Mouse (Mus musculus) right cerebral cortex, postnatal 10 days (tissue): ENCODE data around the gene Tifa.

Source experiments
- DNase-seq, 2 experiments: peaks; one replicate each; pipeline ENCODE4 v3.0.0; 2021; ENCODE audit warnings: low spot score in 2 of 2

The Tifa gene

DNA sequence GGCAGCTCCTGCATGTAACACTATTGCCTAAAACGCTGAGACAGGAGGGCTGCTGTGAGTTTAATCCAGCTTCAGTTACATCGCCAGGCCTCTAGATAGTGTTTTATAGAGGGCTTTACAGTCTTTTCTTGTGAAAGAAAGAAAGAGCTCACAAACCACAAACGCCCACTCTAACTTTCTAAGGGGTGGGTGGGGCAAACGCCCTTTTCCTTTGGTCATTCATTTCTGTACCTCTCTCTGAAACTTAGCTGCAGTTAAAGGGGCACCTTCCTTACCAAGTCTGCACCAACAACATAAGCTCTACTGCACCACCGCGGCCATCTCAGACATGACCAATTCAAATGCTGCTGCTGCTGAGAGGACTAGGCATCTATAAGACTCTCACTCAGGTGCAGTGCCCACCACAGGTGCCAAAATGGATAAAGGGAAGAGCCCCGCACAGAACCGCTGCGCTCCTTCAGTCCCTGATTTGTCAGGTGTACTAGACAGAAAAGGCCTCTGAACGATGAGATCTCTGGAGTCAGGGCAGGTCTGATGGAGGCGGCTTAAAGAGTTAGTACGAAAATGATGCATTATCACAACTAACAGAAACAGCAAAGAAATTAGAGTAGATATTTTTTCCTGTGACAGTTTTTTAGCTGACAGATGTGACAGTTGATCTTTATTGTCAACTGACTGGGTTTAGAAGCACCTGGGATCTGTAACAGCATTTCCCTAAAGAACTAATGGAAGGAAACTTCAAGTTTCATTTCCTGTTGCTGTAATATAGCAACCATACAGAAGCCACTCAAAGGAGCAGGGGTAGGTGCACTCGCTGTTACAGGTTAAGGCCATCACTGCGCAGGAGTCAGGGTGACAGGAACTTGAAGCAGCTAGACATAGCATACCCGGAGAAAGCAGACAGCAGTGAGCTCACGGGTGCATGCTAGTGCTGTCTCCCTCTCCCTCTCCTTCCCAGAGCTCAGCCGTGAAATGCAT lies 34.6 kb downstream of the Tifa start:
- no peak for DNase-seq

DNA sequence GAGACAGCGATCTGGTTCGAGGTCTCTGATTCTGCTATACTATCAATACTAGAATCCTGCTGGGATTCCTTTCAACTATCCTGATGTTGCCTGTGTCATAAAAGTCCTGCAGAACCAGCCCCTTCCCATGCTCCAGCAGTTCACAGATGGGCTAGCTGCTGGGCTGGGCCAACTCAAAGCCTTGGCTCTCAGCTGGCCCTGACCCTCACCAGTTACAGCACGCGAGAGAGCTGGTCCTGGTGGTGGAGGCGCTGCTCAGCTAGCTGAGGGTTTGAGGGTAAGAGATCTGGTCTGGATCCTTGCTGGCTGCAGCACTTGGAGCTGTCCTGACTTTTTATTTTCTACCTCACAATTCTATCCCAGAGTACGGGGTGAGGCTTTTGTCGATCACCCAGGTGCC lies 36.9 kb downstream of the Tifa start:
- DNase-seq: no peak

DNA sequence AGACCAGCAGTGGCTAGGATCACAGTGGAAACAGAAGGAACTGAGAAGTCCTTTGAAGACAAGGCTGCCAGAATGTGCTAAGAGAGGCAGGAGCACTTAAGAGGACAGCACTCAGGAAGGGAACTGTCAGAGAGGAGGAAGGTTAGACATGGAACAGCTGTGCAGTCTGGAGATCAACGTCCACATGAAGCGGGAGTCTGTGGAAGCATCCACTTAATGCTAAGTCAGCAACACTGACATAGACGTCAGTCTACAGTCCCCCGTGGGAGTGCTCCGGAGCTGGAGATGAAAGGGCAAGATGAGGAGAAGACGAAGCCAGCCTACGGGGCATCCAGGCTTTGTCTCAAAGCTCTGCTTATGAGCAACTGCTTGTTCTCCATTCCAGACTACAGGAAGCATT lies 37.5 kb downstream of the Tifa start:
- DNase-seq: no peak

DNA sequence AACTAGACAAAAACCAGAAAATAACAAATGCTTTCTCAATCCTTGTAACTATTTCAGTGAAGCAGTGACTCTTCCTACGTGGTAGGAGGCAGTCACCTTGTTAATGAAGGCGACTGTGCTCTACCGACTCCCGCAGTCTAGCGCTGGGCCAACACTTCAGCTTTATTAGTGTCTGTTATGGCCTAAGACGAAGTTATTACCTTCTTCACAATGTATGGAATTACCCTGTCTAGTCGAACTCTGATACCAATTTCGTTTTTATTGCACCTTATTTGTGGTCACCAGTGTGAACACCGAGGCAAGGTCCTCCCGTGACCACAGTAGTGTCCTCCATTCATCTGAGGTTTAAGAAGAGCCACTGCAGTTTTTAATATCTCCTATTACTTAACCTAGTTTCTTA lies 40.6 kb downstream of the Tifa start:
- no peak for DNase-seq

DNA sequence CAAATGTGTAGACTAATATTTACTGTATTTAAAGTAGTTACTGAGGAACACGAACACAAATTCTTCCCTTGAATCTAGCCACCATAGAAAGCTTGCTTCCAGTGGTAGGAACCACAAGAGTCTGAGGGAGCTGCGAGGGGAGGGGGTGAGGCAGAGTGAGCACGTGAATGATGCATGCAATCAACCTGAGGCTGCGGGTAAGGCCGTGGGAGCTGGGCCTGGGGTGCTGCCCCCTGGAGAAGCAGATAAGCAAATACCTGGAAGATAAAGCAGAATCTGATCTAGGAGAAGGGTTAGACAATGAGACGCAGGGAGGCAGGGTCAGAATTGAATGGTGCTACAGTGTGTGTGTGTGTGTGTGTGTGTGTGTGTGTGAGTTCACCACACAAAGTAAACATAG lies 41.5 kb downstream of the Tifa start:
- DNase-seq: no peak

DNA sequence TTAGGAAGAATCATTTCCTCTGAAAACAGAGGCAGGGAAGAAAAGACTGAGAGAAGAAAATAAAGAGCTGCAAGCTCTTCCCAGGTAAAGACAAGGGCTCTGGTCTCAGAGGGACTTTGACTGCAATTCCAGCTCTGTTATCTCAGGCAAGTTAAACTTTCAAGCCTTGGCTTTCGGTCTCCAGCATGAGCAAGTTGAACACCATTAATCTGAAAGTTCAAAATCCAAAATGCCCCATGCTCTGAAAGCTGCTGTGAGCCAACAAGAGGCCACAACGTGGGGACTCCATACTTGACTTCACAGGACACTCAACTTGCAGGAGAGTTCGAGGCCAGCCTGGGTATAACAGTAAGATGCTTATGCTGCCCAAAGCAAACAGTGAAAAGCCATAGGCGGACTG lies 44.4 kb downstream of the Tifa start:
- DNase-seq: no peak

DNA sequence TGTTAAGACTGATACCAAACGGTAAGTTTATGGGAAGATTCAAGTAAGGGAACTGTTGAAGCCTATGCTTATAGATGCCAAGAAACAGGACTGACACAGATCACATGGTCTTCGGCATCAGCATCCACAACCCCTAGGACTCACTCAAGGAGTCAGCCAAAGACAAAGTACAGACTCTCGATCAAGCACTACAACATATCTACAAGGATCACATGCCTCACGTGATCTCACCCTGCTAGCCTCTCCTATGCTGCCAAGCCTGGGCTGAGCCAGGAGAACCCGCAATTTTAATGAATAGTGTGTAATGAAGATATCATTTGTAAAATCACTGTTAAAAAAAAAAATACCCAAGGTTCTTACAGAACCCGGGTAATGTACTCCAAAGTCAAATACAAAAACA lies 46.0 kb downstream of the Tifa start:
- DNase-seq: no peak

DNA sequence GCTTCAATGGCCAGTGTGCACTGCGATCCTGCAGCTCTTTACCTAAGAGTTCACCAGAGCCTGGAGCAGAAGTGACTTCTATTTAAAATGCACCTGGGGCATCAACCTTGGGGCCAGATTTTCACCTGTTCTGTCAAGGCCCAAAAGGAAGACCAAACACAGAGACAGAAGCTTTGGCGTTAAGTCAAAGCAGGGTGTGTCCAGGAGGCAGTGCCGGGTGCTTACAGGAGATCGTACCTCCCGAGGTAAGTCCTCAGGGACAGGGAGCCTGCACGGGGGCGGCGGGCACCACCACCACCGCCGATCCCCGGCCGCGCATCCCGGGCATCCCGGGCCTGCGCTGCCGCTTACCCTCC lies 47.2 kb downstream of the Tifa start:
- no peak for DNase-seq

DNA sequence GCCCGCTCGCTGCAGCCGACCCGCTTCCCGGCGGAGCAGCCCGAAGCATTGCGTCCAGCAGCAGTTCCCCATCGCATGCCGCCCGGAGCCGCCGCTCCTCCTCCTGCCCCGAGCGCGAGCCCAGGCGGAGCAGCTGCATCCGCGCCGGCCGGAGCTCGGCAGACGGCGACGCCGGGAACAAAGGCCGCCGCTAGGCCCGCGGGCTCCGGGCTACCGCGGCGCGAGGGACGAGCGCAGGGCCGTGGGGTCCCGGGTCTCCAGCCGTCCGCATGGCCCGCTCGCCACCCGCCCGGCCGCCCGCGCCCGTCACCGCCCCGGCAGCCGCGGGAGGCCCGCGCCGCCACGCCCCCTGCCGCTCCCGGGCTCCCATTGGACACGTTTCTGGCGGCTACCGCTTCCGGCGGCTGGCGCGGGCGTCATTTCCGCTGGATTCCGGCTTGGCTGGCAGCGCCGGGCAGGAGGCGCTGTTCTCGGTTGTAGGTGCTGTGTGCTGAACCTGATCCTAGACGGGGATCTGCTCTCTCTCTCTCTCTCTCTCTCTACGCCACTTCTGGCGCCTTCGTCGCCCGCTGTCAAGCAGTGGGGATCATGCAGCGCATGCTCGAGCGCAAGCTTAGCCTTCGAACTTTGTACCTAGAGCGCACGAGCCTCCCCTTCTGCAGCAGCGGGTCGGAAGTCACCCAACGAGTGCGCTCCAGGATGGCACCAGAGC lies 47.7 kb downstream of the Tifa start, which contains the start of gene Ap1ar:
Gene Ap1ar (minus strand): TSS at position 370 of the 712 bp plus-strand sequence.
- DNase-seq: peak; percentile 97 to 98

DNA sequence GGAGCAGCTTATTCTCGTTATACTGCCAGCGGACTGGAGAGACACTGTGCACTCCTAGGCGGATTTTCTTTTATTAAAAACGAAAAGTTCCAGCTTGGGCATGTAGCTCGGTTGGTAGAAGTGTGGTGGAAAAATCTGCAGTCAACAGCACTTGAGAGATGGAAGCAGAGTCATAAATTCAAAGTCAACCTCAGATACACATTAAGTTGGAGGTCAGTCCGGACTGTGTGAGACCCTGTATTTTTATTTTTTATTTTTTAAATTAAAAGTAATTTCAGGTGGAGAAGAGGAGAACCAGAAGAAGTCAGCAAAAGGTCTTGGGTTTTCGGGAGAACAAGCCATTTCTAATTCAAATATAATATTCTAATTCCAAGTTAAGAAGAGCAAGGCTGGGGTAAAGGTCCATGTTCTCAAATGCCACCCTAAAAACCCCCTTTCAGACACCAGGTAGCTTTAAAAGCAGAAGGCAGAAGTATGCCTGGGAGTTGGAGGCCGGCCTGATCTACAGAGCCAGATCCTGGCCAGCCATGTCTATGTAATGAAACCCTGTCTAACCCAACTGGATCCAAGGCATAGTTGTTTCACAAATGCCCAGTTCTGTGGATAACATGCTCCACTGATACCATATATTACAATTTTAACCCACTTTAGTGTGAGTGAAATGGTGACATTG lies 48.5 kb downstream of the Tifa start:
- no peak for DNase-seq

DNA sequence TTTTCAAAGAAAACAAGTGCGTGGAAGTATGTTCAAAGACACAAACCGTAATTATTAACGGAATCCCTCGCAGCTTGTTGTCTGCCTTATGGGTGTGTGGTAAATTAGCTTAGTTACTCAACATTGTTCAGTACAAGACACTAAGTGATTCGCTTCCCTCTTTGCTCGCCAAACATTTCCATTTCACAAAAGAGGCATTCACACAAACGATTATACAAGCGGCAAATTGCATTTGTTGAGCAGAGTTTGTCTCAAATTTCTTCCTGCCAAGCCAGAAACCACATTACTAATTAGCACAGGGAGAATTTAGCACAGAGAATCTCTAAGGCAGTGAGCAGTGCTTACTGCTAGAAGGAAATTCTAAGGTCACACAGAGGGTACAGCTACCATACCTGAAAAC lies 52.3 kb downstream of the Tifa start:
- DNase-seq: no peak

DNA sequence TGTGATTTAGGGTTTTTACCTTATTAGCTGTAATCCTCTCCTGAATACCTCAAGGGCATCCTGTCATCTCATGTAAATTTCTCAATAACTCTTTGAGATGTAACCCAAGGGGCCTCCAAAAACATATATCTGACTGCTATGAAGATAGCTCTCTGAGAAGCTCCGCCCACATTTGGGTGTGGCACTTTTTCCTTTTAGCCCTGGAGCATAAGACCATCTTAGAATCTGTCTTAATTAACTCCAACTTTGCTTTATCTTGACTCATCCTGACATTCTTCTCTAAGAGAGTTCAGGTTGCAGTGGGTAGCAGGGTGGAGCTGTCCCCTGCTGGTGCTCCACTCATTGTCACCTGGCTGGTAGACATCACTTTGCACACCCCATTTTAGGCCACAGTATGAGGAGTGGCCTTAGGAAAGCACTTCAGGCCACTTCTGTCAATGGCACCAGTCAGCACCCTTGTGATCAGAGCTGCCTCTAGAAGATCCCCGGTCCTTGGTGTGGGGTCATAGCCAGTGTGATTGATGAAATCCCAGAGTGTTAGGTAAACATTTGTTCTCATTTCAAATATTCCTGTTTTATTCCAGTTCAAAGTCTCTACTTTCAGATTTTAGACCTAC lies 53.8 kb downstream of the Tifa start:
- no peak for DNase-seq

DNA sequence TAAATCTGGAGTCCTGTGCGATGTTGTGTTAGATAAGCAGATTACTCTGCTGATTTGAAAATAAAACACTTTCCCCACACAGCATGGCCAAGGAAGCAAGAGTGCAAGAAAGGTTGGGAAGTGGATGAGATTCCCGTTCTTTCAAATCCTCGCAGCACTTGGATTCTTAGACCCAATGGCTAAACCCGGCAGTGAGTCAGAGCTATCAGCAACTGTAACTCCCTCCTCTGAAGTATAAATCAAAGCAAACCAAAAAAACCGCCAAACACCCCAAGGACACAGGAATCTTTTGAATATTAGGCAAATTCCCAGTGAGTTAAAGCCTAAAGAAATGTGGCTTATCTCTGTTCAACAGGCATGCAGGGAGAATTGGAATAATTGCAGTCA lies 54.3 kb downstream of the Tifa start:
- no peak for DNase-seq

DNA sequence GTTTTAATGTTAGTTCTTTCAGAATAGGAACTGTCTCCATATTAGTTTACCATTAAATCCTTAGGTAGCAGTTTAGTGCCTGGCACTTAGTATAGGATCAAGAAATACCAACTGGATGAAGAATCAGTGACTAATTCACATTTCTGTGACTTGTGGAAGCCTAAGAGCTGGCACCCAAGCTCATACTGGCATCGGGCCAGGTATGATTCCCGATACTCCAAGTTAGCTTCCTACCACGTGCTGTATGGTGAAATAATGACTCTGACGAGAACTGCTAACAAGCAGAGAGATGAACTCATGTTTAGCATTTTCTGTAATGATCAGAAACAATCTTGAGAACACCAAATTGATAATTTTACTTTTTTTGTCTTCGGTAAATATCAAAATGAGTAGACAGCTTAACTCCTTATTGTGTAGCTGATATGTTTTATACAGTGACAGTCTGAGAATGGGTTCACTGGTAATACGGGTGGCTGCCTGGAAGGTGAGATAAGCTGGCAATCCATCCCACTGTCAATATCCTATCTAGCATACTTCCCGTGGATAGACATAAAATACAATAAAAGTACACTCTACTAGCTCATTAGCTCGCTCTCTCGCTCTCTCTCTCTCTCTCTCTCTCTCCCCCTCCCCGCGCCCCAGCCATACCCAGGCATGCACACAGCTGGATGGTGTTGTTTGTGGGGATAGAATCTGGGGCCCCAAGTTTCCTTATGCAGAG lies 58.6 kb downstream of the Tifa start:
- no peak for DNase-seq

DNA sequence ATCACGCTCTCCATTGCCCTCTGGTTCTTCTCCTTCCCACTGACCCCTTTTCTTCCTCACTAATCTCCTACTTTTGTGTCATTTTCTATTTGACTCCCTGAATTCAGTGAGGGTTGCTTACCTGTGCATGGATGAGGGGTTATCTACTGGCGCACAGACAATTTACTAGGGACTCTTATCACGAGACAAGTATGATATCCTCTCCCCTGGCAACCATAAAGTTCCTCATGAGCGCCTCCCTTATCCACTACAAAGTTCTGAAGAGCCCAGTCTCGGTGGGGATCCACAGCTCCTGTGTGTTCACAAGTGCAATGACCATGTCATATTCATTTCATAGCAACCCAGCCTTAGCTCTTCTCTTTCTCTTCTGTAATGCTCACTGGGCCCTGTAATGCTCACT lies 60.3 kb downstream of the Tifa start:
- DNase-seq: no peak

DNA sequence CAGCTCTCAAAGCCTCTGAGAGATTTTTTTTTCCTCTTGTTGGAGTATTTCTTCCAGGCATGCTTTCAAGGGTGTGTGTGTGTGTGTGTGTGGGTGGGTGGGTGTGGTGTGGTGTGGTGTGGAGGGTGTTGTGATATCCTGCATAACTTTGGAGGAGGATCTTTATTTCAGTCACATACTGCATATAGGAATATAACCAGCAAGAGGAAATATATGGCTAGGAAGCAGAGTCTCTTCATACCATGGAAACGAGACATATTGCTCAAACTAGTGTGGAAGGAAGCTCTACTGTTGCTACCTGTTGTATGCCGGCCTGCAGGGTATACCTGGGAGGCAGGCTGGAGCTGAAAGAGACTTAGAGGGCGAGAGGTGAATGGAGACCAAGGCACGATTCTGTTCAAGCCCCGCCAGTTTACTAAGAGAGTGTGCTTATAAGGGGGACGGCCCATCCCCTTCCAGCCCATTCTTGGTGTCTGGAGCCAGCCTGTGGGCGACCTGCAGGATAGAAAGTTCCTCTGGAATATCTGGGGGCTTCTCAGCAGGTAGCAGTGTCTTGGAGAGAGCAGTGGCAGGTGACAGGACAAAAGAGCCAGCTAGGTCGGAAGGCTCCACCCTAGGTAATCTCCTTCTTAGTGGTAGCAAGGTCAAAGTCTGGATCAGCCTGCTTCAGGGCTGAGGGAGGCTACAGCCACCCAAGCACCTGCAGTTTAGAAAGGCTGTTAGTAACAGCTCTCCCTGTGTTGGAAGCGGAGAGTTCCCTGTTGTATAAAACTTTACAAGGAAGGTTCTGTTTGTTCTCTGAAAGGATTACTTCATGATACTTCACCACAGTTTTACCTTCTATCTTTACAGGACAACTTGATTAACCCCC lies 61.4 kb downstream of the Tifa start:
- no peak for DNase-seq

DNA sequence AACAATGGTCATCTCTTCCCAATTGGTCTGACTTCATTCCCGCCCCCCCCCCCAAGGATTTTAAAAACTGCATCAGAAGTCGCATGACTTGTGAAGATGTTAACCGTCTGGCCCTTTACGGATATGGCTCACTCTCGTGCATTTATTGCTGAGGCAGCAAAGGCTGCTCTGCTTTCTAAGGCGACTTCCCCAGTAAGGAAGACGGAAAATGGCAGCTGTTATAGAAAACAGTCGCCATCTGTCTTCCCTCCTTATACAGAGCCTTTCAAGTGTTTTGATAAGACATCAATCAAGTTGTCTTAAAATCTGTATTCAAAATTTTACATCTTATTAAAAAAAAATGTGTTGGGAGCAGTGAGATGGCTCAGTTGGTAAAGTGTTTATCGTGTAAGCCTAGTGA lies 63.1 kb downstream of the Tifa start:
- DNase-seq: no peak

DNA sequence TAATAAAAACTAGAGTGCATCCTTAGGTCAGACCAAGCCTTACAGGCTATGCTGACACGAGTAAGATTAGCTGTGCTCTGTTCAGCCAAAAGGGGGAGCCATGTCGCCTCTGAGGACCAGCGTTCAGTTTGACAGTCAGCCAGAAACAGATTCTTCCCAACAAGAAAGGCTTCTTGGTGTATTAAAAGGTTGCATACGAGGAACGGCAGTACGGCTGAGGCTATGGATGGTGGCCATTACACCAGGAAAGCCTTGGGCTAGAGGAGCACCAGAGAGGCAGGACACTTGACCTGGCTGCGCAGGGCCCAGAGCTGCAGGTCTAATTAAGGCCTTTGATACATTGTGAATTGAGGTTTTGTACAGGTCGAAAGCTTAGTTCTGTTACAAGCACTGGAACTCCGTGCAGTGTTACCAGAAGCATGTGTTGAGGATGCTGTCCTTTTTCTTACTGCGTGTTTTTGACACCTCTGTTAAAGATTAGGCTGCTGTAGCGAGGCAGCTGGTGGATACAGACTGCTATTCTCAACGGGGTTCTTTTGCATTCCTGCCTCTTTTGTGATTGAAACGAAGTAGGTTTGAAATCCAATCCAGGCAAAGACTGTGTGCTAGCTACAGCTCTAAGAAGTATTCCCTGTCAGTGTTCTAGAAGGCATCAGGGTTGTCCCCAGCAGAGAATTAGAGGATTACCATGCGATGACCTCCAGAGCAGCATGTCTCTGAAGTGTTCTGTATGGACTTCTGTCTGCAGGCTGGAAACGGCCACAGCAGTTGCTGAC lies 64.0 kb downstream of the Tifa start:
- peak; percentile 84 for DNase-seq

DNA sequence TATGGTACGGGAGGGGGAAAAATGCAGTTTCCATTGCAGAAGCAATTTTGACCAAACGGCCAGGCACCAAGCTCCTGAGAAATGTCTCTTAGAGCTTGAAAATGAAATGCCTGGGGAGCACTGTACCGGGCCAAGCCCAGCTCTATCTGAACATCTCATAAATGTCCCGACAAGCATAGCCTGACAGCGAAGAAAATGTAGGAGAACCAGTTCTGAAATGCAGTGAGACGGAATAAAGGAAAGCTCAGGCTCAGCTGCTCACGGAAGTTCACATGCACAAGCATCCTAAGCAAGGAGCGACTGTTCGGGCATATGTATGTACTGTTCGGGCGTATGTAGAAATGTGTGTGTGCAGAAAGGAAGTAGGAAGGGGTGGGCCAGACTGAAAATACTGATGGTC lies 71.7 kb downstream of the Tifa start:
- DNase-seq: no peak

DNA sequence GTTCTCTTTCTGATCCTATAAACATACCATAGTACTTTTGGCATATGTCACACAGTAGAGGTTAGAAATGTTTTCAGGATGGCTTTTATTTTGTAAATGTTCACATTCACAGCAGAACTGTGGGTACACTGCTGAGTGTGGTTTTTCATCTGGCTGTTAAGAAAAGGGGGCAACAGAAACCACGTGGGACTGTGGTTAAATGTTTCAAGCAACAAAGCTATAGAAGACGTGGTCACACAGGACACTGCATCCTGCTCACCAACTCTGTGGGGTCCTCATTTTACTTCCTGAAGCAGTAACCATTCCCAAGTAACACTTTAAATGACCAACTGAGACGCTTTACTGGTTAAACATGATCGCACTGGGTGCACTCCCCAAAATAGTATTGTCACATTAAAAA lies 72.9 kb downstream of the Tifa start:
- DNase-seq: no peak
